Mouse (Mus musculus): ENCODE data around the gene Ostf1. TPM values are rescaled to one million over a fixed set of nuclear protein-coding genes. Genes with fewer than 3 reads are reported as not detected.
A peak's percentile ranks its signal among the peaks of the same experiment; 100 is the strongest.
"Not testable (repeated sequence)": the region's sequence is repeated elsewhere in the genome, so short reads cannot be mapped to it uniquely, and the experiment has no call there.

Ostf1 gene
- polyA plus RNA-seq, 1 experiment from 2014 or later = 25.8 TPM

DNA sequence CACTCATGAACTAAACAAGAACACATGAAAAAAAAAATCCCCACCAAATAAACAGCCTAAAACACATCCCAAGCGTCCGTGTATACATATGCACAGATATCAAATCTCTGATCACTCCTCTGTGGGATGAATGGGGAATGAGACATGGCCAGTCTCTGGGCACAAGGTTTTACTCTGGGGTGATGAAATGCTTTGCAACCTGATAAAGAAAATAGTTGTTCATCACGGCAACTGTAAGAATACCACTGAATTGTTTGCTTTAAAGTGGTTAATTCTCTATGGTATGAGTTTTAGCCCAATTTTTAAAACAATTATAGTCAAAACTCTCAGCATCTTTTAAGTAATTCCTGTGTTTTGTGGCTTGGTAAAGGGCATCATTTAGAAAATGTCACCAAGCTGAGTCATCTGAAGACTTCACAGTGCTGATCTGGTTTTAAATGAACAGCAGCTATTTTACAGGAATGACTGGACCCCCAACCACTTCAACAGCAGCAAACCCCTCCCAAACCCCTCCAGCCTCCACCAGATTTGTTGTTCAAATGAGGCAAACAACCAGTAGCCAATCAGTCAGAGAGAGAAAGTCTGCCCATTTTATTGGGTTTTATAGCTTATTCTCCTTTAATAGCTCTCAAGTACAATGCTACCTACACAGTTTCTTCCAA is 33.2 kb downstream of the Ostf1 start:
- no peak overlapping the region for H3K9ac ChIP-seq (replicated peaks; ENCODE audit: low read depth, low read length)
- no peaks in the 10 kb centered on the region for H3K36me3 ChIP-seq (ENCODE audit: control insufficient read depth, insufficient read depth, low read length)
- no peaks in the 10 kb centered on the region for H3K9me3 ChIP-seq (ENCODE audit: control insufficient read depth, low read length)
- H3K4me1 ChIP-seq (ENCODE audit: control insufficient read depth, insufficient read depth, low read length) = no peaks in the 10 kb centered on the region
- no peak overlapping the region for H3K27ac ChIP-seq (ENCODE audit: low read depth, low read length)
- 88% methylated on average over 3 of the region's 3 CpGs for WGBS
- ATAC-seq (ENCODE audit: low read depth) = no peak
- H3K4me3 ChIP-seq (ENCODE audit: low read depth, low read length) = no peak overlapping the region
- H3K4me2 ChIP-seq (ENCODE audit: low read depth, low read length) = no peak overlapping the region
- H3K27me3 ChIP-seq (ENCODE audit: control insufficient read depth, insufficient read depth, low read length) = no peaks in the 10 kb centered on the region

DNA sequence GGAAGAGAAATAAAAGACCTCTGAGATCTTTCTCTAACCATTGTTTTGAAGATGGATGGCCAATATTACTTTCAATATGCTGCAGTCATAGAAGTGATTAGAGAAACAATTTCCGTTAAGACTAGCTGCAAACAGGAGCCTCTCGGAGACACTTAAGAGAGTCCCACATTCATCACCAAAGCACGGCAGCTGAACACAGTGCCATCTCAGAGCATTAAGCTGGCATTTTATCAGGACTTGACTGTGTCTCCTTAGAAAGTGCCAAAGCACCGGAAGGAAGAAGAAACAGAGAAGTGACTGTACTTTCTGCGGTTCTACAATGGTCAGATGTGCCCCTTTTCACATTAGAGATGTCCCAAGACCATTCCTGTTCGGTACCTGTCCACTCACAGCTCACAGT is 33.9 kb downstream of the Ostf1 start:
- 78% methylated on average over 6 of the region's 6 CpGs for WGBS
- Histone ChIP-seq H3K4me3 (ENCODE audit: low read depth, low read length) (no peak overlapping the region), H3K9me3 (ENCODE audit: control insufficient read depth, low read length) (no peaks in the 10 kb centered on the region), H3K27ac (ENCODE audit: low read depth, low read length) (no peak overlapping the region), H3K4me1 (ENCODE audit: control insufficient read depth, insufficient read depth, low read length) (no peaks in the 10 kb centered on the region), H3K4me2 (ENCODE audit: low read depth, low read length) (no peak overlapping the region), H3K9ac (replicated peaks; ENCODE audit: low read depth, low read length) (no peak overlapping the region), H3K36me3 (ENCODE audit: control insufficient read depth, insufficient read depth, low read length) (no peaks in the 10 kb centered on the region), H3K27me3 (ENCODE audit: control insufficient read depth, insufficient read depth, low read length) (no peaks in the 10 kb centered on the region)
- no peak for ATAC-seq (ENCODE audit: low read depth)

DNA sequence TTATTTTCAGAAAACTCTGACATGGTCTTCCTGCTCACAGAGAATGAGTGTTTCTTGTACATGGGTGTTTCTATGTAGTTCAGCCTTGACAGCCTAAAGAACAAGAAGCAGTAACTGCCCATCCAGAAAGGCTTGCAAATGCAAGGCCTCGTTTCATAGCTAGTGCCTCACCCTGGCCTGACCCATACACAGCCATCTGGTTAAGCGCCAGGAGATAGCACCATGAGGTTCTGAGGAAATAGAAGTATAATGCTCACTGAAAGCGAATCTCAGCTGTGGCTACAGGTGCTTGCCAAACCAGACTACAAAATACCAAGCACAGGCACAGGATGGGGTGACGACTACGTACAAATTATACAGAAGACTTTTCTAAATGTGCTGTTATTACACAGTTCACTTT is 34.7 kb downstream of the Ostf1 start:
- no peak for ATAC-seq (ENCODE audit: low read depth)
- H3K4me1 ChIP-seq (ENCODE audit: control insufficient read depth, insufficient read depth, low read length) = no peaks in the 10 kb centered on the region
- no peaks in the 10 kb centered on the region for H3K36me3 ChIP-seq (ENCODE audit: control insufficient read depth, insufficient read depth, low read length)
- H3K4me3 ChIP-seq (ENCODE audit: low read depth, low read length) = no peak overlapping the region
- no peaks in the 10 kb centered on the region for H3K9me3 ChIP-seq (ENCODE audit: control insufficient read depth, low read length)
- no peak overlapping the region for H3K4me2 ChIP-seq (ENCODE audit: low read depth, low read length)
- H3K9ac ChIP-seq (replicated peaks; ENCODE audit: low read depth, low read length) = no peak overlapping the region
- H3K27me3 ChIP-seq (ENCODE audit: control insufficient read depth, insufficient read depth, low read length) = no peaks in the 10 kb centered on the region
- 89% methylated on average over 5 of the region's 5 CpGs for WGBS
- H3K27ac ChIP-seq (ENCODE audit: low read depth, low read length) = no peak overlapping the region

DNA sequence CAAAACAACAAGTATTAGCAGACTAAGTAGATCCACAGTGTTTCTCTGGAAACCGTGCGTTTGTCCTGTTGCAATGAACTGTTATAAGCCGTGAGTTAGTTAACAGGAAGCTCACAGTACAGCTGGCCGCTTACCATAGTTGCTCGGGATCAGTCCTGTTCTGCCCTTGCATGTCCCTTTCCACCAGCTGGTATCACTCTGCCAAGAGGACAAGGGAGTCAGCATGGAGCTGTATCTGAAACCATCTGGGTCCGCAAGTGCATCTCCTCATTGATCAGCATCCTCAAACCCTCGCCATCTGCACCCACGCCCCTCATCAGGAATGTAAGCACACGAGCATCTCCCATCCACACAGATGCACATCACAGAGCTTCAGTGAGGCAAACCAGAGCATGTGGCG is 37.9 kb downstream of the Ostf1 start:
- no peak overlapping the region for H3K4me2 ChIP-seq (ENCODE audit: low read depth, low read length)
- H3K9me3 ChIP-seq (ENCODE audit: control insufficient read depth, low read length) = no peaks in the 10 kb centered on the region
- H3K4me1 ChIP-seq (ENCODE audit: control insufficient read depth, insufficient read depth, low read length) = no peaks in the 10 kb centered on the region
- no peak overlapping the region for H3K4me3 ChIP-seq (ENCODE audit: low read depth, low read length)
- no peak for ATAC-seq (ENCODE audit: low read depth)
- H3K27ac ChIP-seq (ENCODE audit: low read depth, low read length) = no peak overlapping the region
- no peaks in the 10 kb centered on the region for H3K36me3 ChIP-seq (ENCODE audit: control insufficient read depth, insufficient read depth, low read length)
- no peak overlapping the region for H3K9ac ChIP-seq (replicated peaks; ENCODE audit: low read depth, low read length)
- WGBS = 86% methylated on average over 10 of the region's 10 CpGs
- no peaks in the 10 kb centered on the region for H3K27me3 ChIP-seq (ENCODE audit: control insufficient read depth, insufficient read depth, low read length)

DNA sequence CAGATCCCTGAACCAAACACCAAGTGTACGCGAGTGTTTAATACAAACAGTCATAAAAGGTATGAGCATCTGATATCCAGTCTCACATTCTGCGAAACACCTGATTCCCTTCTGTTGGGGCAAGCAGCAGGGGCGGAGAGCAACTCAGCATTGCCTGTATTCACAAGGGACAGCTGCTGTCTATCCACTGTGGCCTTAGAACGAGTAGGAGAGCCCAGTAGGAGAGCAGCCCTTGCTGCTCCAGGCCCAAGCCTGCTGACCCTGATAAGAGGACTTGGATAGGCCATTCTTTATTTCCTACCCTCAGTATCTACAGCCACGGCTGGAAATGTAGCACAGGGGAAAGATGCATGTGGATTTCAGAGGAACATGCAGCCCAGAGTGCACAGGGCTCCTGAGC is 38.7 kb downstream of the Ostf1 start:
- WGBS = 74% methylated on average over 6 of the region's 6 CpGs
- H3K27ac ChIP-seq (ENCODE audit: low read depth, low read length) = no peak overlapping the region
- no peak overlapping the region for H3K4me2 ChIP-seq (ENCODE audit: low read depth, low read length)
- no peak overlapping the region for H3K4me3 ChIP-seq (ENCODE audit: low read depth, low read length)
- no peak for ATAC-seq (ENCODE audit: low read depth)
- H3K4me1 ChIP-seq (ENCODE audit: control insufficient read depth, insufficient read depth, low read length) = no peaks in the 10 kb centered on the region
- H3K9ac ChIP-seq (replicated peaks; ENCODE audit: low read depth, low read length) = no peak overlapping the region
- H3K9me3 ChIP-seq (ENCODE audit: control insufficient read depth, low read length) = no peaks in the 10 kb centered on the region
- H3K27me3 ChIP-seq (ENCODE audit: control insufficient read depth, insufficient read depth, low read length) = no peaks in the 10 kb centered on the region
- H3K36me3 ChIP-seq (ENCODE audit: control insufficient read depth, insufficient read depth, low read length) = no peaks in the 10 kb centered on the region

DNA sequence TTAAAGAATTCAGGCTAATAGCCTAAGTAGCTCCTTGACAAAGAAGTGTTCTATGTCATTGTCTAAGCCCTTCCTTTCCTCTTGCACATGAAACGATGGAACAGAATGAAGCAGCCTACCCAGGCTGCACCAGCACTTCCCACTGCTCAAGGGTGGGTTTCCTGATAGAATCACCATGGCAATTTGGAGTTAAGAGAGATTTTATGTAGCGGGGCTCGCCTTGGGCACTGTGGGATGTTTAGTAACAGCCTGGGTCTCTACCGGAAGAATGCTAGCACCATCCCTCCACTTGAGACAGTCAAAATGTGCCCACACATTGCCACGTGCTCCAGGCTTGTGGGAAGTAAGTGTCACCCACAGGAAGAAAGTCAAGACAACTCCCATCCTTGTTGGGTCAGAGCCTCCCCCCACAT is 40.7 kb downstream of the Ostf1 start:
- no peak overlapping the region for H3K27ac ChIP-seq (ENCODE audit: low read depth, low read length)
- no peak overlapping the region for H3K4me2 ChIP-seq (ENCODE audit: low read depth, low read length)
- no peaks in the 10 kb centered on the region for H3K4me1 ChIP-seq (ENCODE audit: control insufficient read depth, insufficient read depth, low read length)
- peak; percentile 31; the same call in 1 of the 2 replicates for ATAC-seq (ENCODE audit: low read depth)
- H3K36me3 ChIP-seq (ENCODE audit: control insufficient read depth, insufficient read depth, low read length) = no peaks in the 10 kb centered on the region
- WGBS = 56% methylated on average over 5 of the region's 5 CpGs
- no peak overlapping the region for H3K4me3 ChIP-seq (ENCODE audit: low read depth, low read length)
- H3K9ac ChIP-seq (replicated peaks; ENCODE audit: low read depth, low read length) = no peak overlapping the region
- no peaks in the 10 kb centered on the region for H3K9me3 ChIP-seq (ENCODE audit: control insufficient read depth, low read length)
- no peaks in the 10 kb centered on the region for H3K27me3 ChIP-seq (ENCODE audit: control insufficient read depth, insufficient read depth, low read length)

DNA sequence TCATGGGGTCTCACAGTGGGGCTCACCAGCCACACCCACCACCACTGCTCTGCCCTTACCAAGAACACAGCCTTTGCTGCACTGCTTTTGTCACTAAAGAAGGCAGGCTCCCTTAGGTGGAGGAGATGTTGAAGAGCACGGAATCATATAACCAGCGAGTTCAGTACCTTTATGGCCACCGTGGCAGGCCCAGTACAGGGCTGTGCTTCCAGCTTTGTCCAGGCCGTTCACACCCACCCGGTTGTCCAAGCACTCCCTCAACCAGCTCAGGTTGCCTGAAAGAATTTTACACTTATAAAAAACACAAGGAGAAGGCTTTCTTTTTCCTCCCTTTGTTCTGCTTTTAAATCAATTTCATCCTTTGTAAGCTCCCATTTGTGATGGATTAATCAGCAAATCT is 41.4 kb downstream of the Ostf1 start:
- no peak for ATAC-seq (ENCODE audit: low read depth)
- WGBS = 63% methylated on average over 5 of the region's 5 CpGs
- H3K4me1 ChIP-seq (ENCODE audit: control insufficient read depth, insufficient read depth, low read length) = no peaks in the 10 kb centered on the region

DNA sequence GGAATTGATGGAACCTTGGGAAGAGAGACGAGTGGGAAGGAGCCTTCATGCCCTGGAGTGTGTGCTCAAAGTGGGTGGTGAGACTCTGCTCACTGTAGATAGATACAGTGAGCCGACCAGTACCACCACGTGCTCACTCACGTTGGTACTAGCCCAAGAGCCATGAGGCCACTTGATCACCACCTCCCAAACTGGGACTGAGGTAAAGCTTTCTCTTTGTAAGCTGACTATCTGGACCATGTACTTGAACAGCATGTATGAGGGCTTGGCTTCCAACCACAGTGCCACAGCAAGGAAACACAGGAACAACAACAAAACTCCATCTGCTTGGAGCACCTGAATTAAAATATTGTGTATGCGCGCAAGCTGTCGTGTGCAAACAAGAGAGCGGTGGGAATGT is 42.3 kb downstream of the Ostf1 start:
- 95% methylated on average over 8 of the region's 8 CpGs for whole genome bisulfite sequencing
- H3K9ac ChIP-seq (replicated peaks; ENCODE audit: low read depth, low read length) = no peak overlapping the region
- no peaks in the 10 kb centered on the region for H3K27me3 ChIP-seq (ENCODE audit: control insufficient read depth, insufficient read depth, low read length)
- H3K4me3 ChIP-seq (ENCODE audit: low read depth, low read length) = no peak overlapping the region
- no peak overlapping the region for H3K27ac ChIP-seq (ENCODE audit: low read depth, low read length)
- no peaks in the 10 kb centered on the region for H3K4me1 ChIP-seq (ENCODE audit: control insufficient read depth, insufficient read depth, low read length)
- H3K9me3 ChIP-seq (ENCODE audit: control insufficient read depth, low read length) = no peaks in the 10 kb centered on the region
- ATAC-seq (ENCODE audit: low read depth) = no peak
- H3K4me2 ChIP-seq (ENCODE audit: low read depth, low read length) = no peak overlapping the region
- no peaks in the 10 kb centered on the region for H3K36me3 ChIP-seq (ENCODE audit: control insufficient read depth, insufficient read depth, low read length)

More for the DNA sequence above, 41.4 kb downstream of the Ostf1 start:
- Histone ChIP-seq H3K9ac (replicated peaks; ENCODE audit: low read depth, low read length) (no peak overlapping the region), H3K9me3 (ENCODE audit: control insufficient read depth, low read length) (no peaks in the 10 kb centered on the region), H3K36me3 (ENCODE audit: control insufficient read depth, insufficient read depth, low read length) (no peaks in the 10 kb centered on the region), H3K27me3 (ENCODE audit: control insufficient read depth, insufficient read depth, low read length) (no peaks in the 10 kb centered on the region), H3K4me2 (ENCODE audit: low read depth, low read length) (no peak overlapping the region), H3K4me3 (ENCODE audit: low read depth, low read length) (no peak overlapping the region), H3K27ac (ENCODE audit: low read depth, low read length) (no peak overlapping the region)

DNA sequence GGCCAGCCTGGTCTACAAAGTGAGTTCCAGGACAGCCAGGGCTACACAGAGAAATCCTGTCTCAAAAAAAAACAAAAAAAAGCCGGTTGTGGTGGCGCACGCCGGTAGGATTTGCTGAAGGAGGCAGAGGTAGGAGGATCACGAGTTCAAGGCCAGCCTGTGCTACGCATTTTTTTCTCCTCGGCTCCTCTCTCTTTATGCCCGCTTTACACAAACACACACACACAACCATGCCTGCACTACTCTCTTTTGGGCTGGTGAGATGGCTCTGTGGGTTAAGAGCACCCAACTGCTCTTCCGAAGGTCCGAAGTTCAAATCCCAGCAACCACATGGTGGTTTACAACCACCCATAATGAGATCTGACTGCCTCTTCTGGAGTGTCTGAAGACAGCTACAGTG is 42.8 kb downstream of the Ostf1 start:
- 98% methylated on average over 10 of the region's 10 CpGs for WGBS
- not testable (repeated sequence) for H3K4me3 ChIP-seq (ENCODE audit: low read depth, low read length); H3K36me3 ChIP-seq (ENCODE audit: control insufficient read depth, insufficient read depth, low read length); H3K27me3 ChIP-seq (ENCODE audit: control insufficient read depth, insufficient read depth, low read length); H3K4me2 ChIP-seq (ENCODE audit: low read depth, low read length); H3K27ac ChIP-seq (ENCODE audit: low read depth, low read length); ATAC-seq (ENCODE audit: low read depth); H3K4me1 ChIP-seq (ENCODE audit: control insufficient read depth, insufficient read depth, low read length); H3K9me3 ChIP-seq (ENCODE audit: control insufficient read depth, low read length); H3K9ac ChIP-seq (replicated peaks; ENCODE audit: low read depth, low read length)
